Mouse (Mus musculus): Measurements from ENCODE around the gene H60b. TPM values are rescaled to one million over a fixed set of nuclear protein-coding genes. Genes with fewer than 3 reads are reported as not detected.

Gene H60b
- total and polyA plus RNA-seq, 3 experiments = 1.5 to 5.9 TPM; not detected in 1

DNA sequence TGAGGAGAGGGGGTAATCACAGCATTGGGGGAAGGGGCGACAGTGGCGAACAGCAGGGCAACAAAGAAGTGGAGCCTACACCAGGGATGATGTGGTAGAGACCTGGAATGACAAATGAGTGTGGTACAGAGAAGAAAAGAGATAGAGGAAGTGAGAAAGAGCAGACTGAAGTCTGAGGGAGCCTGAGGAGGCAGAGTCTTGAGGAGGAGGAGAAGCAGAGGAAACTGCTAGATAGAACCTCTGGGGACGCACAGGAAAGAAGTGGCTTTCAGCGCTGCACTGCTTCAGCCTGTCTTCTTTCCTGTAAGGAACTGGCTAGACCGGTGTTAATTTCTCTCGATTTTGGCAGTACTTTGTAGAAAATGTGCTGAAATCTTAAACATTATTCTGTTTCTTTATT lies 124.4 kb downstream of the H60b start:
- ATAC-seq (ENCODE audit: extremely low read depth, insufficient number of reproducible peaks, low FRiP score, poor library complexity, severe bottlenecking) (peak; percentile 73), DNase-seq (ENCODE audit: low spot score) (peak; percentile 41)
- Histone ChIP-seq H3K4me1 (ENCODE audit: insufficient read depth, low read depth, low read length) (peaks cover 14% of the 10 kb centered on the region), H3K9me3 (replicated peaks) (no peaks in the 10 kb centered on the region), H3K36me3 (replicated peaks) (peaks cover 13% of the 10 kb centered on the region), H3K4me3 (ENCODE audit: low read depth, low read length) (no peak overlapping the region), H3K27me3 (ENCODE audit: insufficient read depth, low read length) (peaks cover 15% of the 10 kb centered on the region)
- TF ChIP-seq POLR2AphosphoS5 (IDR thresholded peaks at IDR 0.05; ENCODE audit: insufficient replicate concordance, low read depth, low read length) (no peak), GATA1 (IDR thresholded peaks at IDR 0.05; ENCODE audit: borderline replicate concordance, low read length) (no peak), TAL1 (conservative IDR thresholded peaks at IDR 0.05; ENCODE audit: low read depth, low read length) (no peak), CTCF (IDR thresholded peaks at IDR 0.05; ENCODE audit: low read depth, low read length) (no peak), GATA2 (IDR thresholded peaks at IDR 0.05; ENCODE audit: borderline replicate concordance, low read depth, low read length) (no peak)

DNA sequence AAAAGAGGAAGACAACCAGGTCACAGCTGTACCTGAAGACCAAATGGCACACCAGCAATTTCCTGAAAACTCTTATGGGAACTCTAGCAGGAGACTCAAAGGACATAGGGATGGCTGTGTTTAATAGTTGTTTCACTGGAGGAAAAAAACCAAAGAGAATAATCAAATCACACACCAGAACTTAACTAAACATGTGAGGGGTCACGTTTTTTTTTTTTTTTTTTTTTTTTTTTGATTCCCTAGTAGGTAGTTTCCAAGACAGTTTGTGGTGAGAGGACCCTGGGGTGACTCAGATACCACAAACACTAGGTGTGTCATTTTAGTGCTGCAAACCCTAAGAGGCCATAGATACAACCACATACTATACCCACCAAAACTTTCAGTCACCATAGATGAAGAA lies 137.3 kb downstream of the H60b start:
- Histone ChIP-seq H3K9me3 (replicated peaks) (no peaks in the 10 kb centered on the region), H3K36me3 (replicated peaks) (peaks cover 15% of the 10 kb centered on the region), H3K4me3 (ENCODE audit: low read depth, low read length) (no peak overlapping the region), H3K4me1 (ENCODE audit: insufficient read depth, low read depth, low read length) (peaks cover 9% of the 10 kb centered on the region), H3K27me3 (ENCODE audit: insufficient read depth, low read length) (peaks cover 23% of the 10 kb centered on the region)
- ATAC-seq (ENCODE audit: extremely low read depth, insufficient number of reproducible peaks, low FRiP score, poor library complexity, severe bottlenecking) = no peak
- no peak for TF ChIP-seq CTCF (IDR thresholded peaks at IDR 0.05; ENCODE audit: low read depth, low read length)
- no peak for TF ChIP-seq TAL1 (conservative IDR thresholded peaks at IDR 0.05; ENCODE audit: low read depth, low read length)
- TF ChIP-seq GATA2 (IDR thresholded peaks at IDR 0.05; ENCODE audit: borderline replicate concordance, low read depth, low read length) = no peak
- no peak for TF ChIP-seq GATA1 (IDR thresholded peaks at IDR 0.05; ENCODE audit: borderline replicate concordance, low read length)
- no peak for TF ChIP-seq POLR2AphosphoS5 (IDR thresholded peaks at IDR 0.05; ENCODE audit: insufficient replicate concordance, low read depth, low read length)
- DNase-seq (ENCODE audit: low spot score) = no peak

DNA sequence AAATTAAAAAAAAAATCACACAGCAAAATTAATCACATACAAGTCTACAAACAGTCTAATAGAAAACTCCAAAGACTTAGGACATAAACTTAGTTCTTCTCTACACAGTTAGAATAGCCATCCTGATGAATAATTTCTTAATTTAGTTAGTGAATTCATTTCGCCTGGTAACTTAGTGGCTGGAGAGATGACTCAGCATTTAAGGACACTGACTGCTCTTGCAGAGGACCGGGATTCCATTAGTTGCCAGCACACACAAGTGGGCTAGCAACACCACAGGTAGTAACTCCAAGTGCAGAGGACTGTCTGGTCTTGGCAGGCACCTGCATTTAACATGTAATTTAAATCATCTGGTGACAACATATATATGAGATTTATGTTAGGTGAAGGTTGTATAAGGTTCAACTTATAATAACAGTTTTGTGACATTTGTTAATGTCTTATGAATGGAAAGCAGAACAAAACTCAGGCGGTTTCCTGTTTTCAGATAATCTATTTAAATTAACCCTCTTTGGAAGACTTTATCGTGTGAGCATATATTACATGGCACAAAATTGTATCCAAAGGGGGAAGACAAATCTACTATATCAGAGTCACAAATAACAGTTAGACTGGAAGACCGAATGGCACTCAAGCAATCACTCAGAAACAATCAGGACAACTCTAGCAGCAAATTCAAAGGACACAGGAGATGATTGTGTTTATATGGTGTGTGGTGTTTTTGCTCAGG lies 138.8 kb downstream of the H60b start:
- H3K4me3 ChIP-seq (ENCODE audit: low read depth, low read length) = no peak overlapping the region
- no peak for TF ChIP-seq CTCF (IDR thresholded peaks at IDR 0.05; ENCODE audit: low read depth, low read length)
- no peak for TF ChIP-seq GATA2 (IDR thresholded peaks at IDR 0.05; ENCODE audit: borderline replicate concordance, low read depth, low read length)
- TF ChIP-seq GATA1 (IDR thresholded peaks at IDR 0.05; ENCODE audit: borderline replicate concordance, low read length) = no peak
- no peak for TF ChIP-seq TAL1 (conservative IDR thresholded peaks at IDR 0.05; ENCODE audit: low read depth, low read length)
- peaks cover 13% of the 10 kb centered on the region for H3K36me3 ChIP-seq (replicated peaks)
- peaks cover 19% of the 10 kb centered on the region for H3K4me1 ChIP-seq (ENCODE audit: insufficient read depth, low read depth, low read length)
- H3K9me3 ChIP-seq (replicated peaks) = no peaks in the 10 kb centered on the region
- peaks cover 24% of the 10 kb centered on the region for H3K27me3 ChIP-seq (ENCODE audit: insufficient read depth, low read length)
- no peak for DNase-seq (ENCODE audit: low spot score)
- ATAC-seq (ENCODE audit: extremely low read depth, insufficient number of reproducible peaks, low FRiP score, poor library complexity, severe bottlenecking) = no peak

DNA sequence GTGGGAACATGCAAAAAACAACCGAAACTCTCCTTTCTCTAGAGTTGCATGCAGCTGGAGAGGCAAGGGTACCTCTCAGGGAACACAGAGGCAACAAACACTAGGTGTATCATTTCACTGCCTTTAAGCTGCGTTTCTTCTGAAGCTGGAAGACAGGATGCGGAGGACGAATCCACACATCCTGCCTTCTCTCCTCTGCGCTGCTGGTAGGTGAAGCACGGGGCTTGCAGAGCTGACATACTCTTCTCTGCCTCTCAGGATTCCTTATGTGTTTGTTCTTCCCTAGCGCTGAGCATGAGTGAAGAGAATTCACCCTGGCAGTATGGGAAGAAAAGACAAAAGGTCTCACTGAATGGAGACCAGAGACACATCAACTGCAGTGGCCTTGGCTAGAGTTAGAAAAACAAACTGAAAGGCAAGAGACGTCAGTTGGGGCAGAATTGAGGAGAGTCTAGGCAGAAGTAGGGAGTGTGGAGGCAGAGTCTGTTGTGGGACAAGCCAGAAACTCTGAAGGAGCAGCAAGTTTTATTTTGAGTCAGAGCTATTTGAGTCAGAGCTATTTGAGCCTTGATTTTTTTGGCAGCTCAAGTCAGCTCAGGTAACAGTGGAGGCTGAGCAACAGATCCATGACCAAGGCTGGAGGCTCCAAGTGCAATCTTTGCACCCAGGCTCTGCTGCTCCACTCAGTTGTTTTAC lies 139.5 kb downstream of the H60b start:
- Histone ChIP-seq H3K9me3 (replicated peaks) (no peaks in the 10 kb centered on the region), H3K27me3 (ENCODE audit: insufficient read depth, low read length) (peaks cover 24% of the 10 kb centered on the region), H3K4me3 (ENCODE audit: low read depth, low read length) (no peak overlapping the region), H3K4me1 (ENCODE audit: insufficient read depth, low read depth, low read length) (peaks cover 26% of the 10 kb centered on the region), H3K36me3 (replicated peaks) (peaks cover 13% of the 10 kb centered on the region)
- DNase-seq (ENCODE audit: low spot score) (no peak), ATAC-seq (ENCODE audit: extremely low read depth, insufficient number of reproducible peaks, low FRiP score, poor library complexity, severe bottlenecking) (no peak)
- TF ChIP-seq CTCF (IDR thresholded peaks at IDR 0.05; ENCODE audit: low read depth, low read length) (no peak), GATA1 (IDR thresholded peaks at IDR 0.05; ENCODE audit: borderline replicate concordance, low read length) (no peak), TAL1 (conservative IDR thresholded peaks at IDR 0.05; ENCODE audit: low read depth, low read length) (no peak), GATA2 (IDR thresholded peaks at IDR 0.05; ENCODE audit: borderline replicate concordance, low read depth, low read length) (no peak), POLR2AphosphoS5 (IDR thresholded peaks at IDR 0.05; ENCODE audit: insufficient replicate concordance, low read depth, low read length) (no peak)

DNA sequence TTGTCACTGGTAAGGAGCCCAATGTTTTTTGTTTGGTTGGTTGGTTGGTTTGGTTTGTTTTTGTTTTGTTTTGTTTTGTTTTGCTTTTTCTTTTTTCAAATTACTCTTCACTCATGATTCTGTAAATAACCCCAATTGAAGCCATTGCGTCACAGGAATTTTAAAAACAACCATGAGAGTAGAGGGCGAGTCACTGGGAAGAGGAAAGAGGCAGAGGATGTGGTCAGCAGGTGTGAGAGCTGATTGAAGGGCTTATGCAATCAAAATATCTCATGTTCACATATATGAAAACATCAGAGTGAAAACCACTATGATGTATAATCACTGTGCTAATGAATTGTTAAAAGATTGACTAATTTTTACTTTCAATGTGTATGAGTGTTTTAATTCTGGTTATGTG lies 140.9 kb downstream of the H60b start:
- Histone ChIP-seq H3K4me3 (ENCODE audit: low read depth, low read length) (no peak overlapping the region), H3K4me1 (ENCODE audit: insufficient read depth, low read depth, low read length) (peaks cover 26% of the 10 kb centered on the region), H3K27me3 (ENCODE audit: insufficient read depth, low read length) (peaks cover 19% of the 10 kb centered on the region), H3K9me3 (replicated peaks) (no peaks in the 10 kb centered on the region), H3K36me3 (replicated peaks) (peaks cover 9% of the 10 kb centered on the region)
- TF ChIP-seq GATA1 (IDR thresholded peaks at IDR 0.05; ENCODE audit: borderline replicate concordance, low read length) (no peak), GATA2 (IDR thresholded peaks at IDR 0.05; ENCODE audit: borderline replicate concordance, low read depth, low read length) (no peak), POLR2AphosphoS5 (IDR thresholded peaks at IDR 0.05; ENCODE audit: insufficient replicate concordance, low read depth, low read length) (no peak), CTCF (IDR thresholded peaks at IDR 0.05; ENCODE audit: low read depth, low read length) (no peak), TAL1 (conservative IDR thresholded peaks at IDR 0.05; ENCODE audit: low read depth, low read length) (no peak)
- ATAC-seq (ENCODE audit: extremely low read depth, insufficient number of reproducible peaks, low FRiP score, poor library complexity, severe bottlenecking) = no peak
- DNase-seq (ENCODE audit: low spot score) = no peak

DNA sequence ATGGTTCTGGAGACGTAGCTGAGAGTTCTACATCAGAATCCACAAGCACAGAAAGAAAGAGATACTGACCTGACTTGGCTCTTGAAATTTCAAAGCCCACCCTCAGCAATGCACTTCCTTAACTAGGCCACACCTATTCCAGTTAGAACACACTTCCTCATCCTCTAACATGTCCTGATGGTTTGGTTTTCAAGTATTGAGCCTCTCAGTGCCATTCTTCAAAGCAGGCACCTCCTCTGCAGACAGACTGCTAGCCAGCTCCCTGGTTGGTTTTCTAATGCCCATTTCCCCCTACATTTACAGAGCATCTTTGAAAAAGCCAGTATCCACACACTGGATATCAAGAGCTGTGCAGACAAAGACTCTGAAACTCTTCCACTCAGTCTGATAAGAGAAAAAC lies 143.3 kb downstream of the H60b start:
- DNase-seq (ENCODE audit: low spot score) (peak; percentile 41), ATAC-seq (ENCODE audit: extremely low read depth, insufficient number of reproducible peaks, low FRiP score, poor library complexity, severe bottlenecking) (no peak)
- H3K4me3 ChIP-seq (ENCODE audit: low read depth, low read length) = peak overlapping the region; percentile 53

More for the DNA sequence above, 143.3 kb downstream of the H60b start:
- Histone ChIP-seq H3K9me3 (replicated peaks) (no peaks in the 10 kb centered on the region), H3K27me3 (ENCODE audit: insufficient read depth, low read length) (peaks cover 18% of the 10 kb centered on the region), H3K36me3 (replicated peaks) (peaks cover 9% of the 10 kb centered on the region), H3K4me1 (ENCODE audit: insufficient read depth, low read depth, low read length) (peaks cover 35% of the 10 kb centered on the region)
- TF ChIP-seq POLR2AphosphoS5 (IDR thresholded peaks at IDR 0.05; ENCODE audit: insufficient replicate concordance, low read depth, low read length) = no peak
- no peak for TF ChIP-seq GATA2 (IDR thresholded peaks at IDR 0.05; ENCODE audit: borderline replicate concordance, low read depth, low read length)
- TF ChIP-seq CTCF (IDR thresholded peaks at IDR 0.05; ENCODE audit: low read depth, low read length) = no peak
- TF ChIP-seq GATA1 (IDR thresholded peaks at IDR 0.05; ENCODE audit: borderline replicate concordance, low read length) = no peak
- TF ChIP-seq TAL1 (conservative IDR thresholded peaks at IDR 0.05; ENCODE audit: low read depth, low read length) = no peak
